Mouse (Mus musculus) lung, postnatal 36 days (tissue): ENCODE results near the gene Galntl6.
A peak's percentile ranks its signal among the peaks of the same experiment; 100 is the strongest.

Source experiments
- DNase-seq: peaks from one replicate; pipeline ENCODE4 v3.0.0; 2022; ENCODE audit warnings: mixed read lengths

Gene Galntl6

DNA sequence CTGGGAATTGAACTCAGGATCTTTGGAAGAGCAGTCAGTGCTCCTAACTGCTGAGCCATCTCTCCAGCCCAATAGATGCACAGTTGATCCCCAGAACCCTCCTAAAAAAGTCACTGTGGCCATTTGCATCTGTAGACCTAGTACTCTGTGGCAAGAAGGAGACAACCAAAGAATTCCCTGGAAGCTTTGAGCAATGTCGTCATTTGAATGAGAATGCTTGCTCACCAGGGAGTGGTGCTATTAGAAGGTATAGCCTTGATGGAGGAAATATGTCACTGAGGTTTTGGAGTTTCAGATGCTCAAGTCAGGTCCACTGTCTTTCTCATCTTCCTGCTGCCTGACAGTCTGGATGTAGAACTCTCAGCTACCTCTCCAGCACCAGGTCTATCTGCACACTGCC lies 1151.5 kb downstream of the Galntl6 start:
- DNase-seq = no peak

GRCm38 (mm10) chr8:57758857-57759256 lies 1153.6 kb downstream of the Galntl6 start:
- DNase-seq = no peak

- no peak for DNase-seq
These were observed 1155.0 kb downstream of the Galntl6 start for GRCm38 (mm10) chr8:57757476-57757875.

DNA sequence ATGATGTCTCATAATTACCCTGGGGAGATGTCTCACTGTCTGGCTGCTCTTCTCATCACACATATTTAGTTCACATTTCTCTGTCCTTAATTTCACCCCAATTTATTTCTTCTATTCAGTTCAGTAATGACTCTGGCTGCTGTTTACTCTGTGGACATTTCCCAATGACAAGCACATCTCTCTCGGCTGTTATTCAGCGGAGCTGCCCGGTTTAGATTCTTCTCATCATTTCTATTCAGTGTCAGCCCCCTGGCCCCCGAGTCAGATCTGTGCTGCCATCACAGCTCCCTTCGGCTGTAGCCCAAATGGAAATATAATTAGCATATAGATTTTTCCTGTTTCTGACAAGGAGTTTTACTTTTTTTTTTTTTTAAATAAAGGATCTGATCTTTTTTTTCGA lies 1158.4 kb downstream of the Galntl6 start:
- DNase-seq = no peak

DNA sequence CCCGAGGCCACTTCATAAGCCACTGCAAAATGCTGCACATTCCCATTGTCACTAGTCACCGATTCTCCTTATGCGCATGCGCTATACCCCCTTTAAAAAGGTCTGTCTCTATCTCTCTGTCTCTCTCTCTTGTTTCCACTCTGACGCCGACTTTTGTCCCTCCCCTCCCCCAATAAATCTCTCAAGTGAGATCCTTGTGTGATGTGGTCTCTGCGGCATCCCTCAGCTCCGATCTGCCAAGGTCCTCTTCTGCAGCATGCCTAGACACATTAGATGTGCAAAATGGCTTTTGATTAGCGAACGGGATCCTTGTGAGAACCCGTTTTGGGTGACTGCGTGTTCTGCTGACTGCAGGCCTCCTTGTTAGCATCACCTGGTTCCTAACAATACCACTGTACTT lies 1168.8 kb downstream of the Galntl6 start:
- DNase-seq = no peak

- DNase-seq = peak; percentile 1
These were observed 1170.5 kb downstream of the Galntl6 start for GRCm38 (mm10) chr8:57741983-57742382.

DNA sequence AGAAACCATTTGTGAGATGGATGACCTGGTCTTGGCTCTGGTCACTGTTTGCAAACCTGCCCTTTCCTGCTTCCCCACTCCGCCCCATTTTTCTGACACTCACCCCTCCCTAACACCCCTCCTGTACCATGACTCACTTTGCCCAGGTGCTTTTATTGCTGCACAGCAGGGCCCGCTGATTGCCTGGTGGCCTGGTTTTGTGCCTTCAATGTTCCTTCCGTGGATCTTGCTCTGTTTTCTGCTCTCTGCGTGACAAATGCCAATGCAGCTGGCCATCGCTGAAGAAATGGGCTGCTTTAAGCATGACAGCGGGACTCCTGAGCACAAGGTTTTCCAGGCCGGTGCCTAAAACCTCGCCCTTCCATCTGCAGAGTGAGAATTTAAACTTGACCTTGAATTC lies 1171.1 kb downstream of the Galntl6 start:
- peak; percentile 1 for DNase-seq

GRCm38 (mm10) chr8:57737281-57737680 lies 1175.2 kb downstream of the Galntl6 start:
- no peak for DNase-seq

GRCm38 (mm10) chr8:57732795-57733194 lies 1179.6 kb downstream of the Galntl6 start:
- no peak for DNase-seq

GRCm38 (mm10) chr8:57731666-57732065 lies 1180.8 kb downstream of the Galntl6 start:
- no peak for DNase-seq

GRCm38 (mm10) chr8:57728276-57728675 lies 1184.2 kb downstream of the Galntl6 start:
- DNase-seq = no peak

GRCm38 (mm10) chr8:57724843-57725627 lies 1187.4 kb downstream of the Galntl6 start:
- DNase-seq = no peak
